Mouse (Mus musculus): ENCODE data around the gene Gpr4.

The Gpr4 gene

GRCm38 (mm10) chr7:19194676-19195075 lies 17.7 kb upstream of the Gpr4 start:
- no peak for DNase-seq (ENCODE audit: low read depth)

- DNase-seq (ENCODE audit: low read depth): peak; percentile 81
Measured at GRCm38 (mm10) chr7:19196676-19197075, 15.7 kb upstream of the Gpr4 start.

GRCm38 (mm10) chr7:19197985-19198384 lies 14.4 kb upstream of the Gpr4 start:
- peak; percentile 76 for DNase-seq (ENCODE audit: low read depth)

- no peak for DNase-seq (ENCODE audit: low read depth)
Measured at GRCm38 (mm10) chr7:19201660-19202059, 10.7 kb upstream of the Gpr4 start.

- no peak for DNase-seq (ENCODE audit: low read depth)
Measured at GRCm38 (mm10) chr7:19202065-19202850, 10.1 kb upstream of the Gpr4 start.

GRCm38 (mm10) chr7:19208201-19208910 lies 4.0 kb upstream of the Gpr4 start:
- no peak for DNase-seq (ENCODE audit: low read depth)

- no peak for DNase-seq (ENCODE audit: low read depth)
Measured at GRCm38 (mm10) chr7:19208944-19209472, 3.3 kb upstream of the Gpr4 start.

- DNase-seq (ENCODE audit: low read depth): no peak
Measured at GRCm38 (mm10) chr7:19209494-19209893, 2.8 kb upstream of the Gpr4 start.

- DNase-seq (ENCODE audit: low read depth): no peak
Measured at GRCm38 (mm10) chr7:19210010-19210409, 2.3 kb upstream of the Gpr4 start.

GRCm38 (mm10) chr7:19211041-19211675 lies 1.2 kb upstream of the Gpr4 start:
- no peak for DNase-seq (ENCODE audit: low read depth)

- DNase-seq (ENCODE audit: low read depth): no peak
Measured at GRCm38 (mm10) chr7:19213385-19213784, 1.0 kb downstream of the Gpr4 start.

GRCm38 (mm10) chr7:19214369-19214768 lies 2.0 kb downstream of the Gpr4 start:
- DNase-seq (ENCODE audit: low read depth): no peak

GRCm38 (mm10) chr7:19214940-19215339 lies 2.6 kb downstream of the Gpr4 start:
- no peak for DNase-seq (ENCODE audit: low read depth)

GRCm38 (mm10) chr7:19217492-19217891 lies 5.2 kb downstream of the Gpr4 start:
- DNase-seq (ENCODE audit: low read depth): no peak

GRCm38 (mm10) chr7:19217944-19218343 lies 5.6 kb downstream of the Gpr4 start:
- DNase-seq (ENCODE audit: low read depth): no peak

- no peak for DNase-seq (ENCODE audit: low read depth)
Measured at GRCm38 (mm10) chr7:19220061-19220460, 7.7 kb downstream of the Gpr4 start.

GRCm38 (mm10) chr7:19222189-19222588 lies 9.9 kb downstream of the Gpr4 start:
- DNase-seq (ENCODE audit: low read depth): no peak

GRCm38 (mm10) chr7:19222875-19223274 lies 10.5 kb downstream of the Gpr4 start:
- no peak for DNase-seq (ENCODE audit: low read depth)

- no peak for DNase-seq (ENCODE audit: low read depth)
Measured at GRCm38 (mm10) chr7:19224933-19225332, 12.6 kb downstream of the Gpr4 start.

- DNase-seq (ENCODE audit: low read depth): no peak
Measured at GRCm38 (mm10) chr7:19226817-19227797, 14.8 kb downstream of the Gpr4 start.

Data from naive thymus-derived CD4-positive, alpha-beta T cell, adult 2 months (primary cell).